Mouse (Mus musculus) lung, postnatal 25 days (tissue): Measurements from ENCODE around the gene 1190005I06Rik.
A peak's percentile ranks its signal among the peaks of the same experiment; 100 is the strongest.

ENCODE experiments used
- DNase-seq: peaks from one replicate; pipeline ENCODE4 v3.0.0; 2022; ENCODE audit warnings: low spot score

1190005I06Rik gene

GRCm38 (mm10) chr8:120667561-120668373 is 20.3 kb upstream of the 1190005I06Rik start, which contains the start of the genes Gm27021 and Cox4i1:
TSS of gene Gm27021 (minus strand) at chr8:120668079.
TSS of gene Cox4i1 (plus strand) at chr8:120668222.
- peak; percentile 92 for DNase-seq

- DNase-seq: no peak
These were observed 19.5 kb upstream of the 1190005I06Rik start for GRCm38 (mm10) chr8:120666807-120667470.

- DNase-seq: no peak
These were observed 18.5 kb upstream of the 1190005I06Rik start for GRCm38 (mm10) chr8:120665726-120666455.

DNA sequence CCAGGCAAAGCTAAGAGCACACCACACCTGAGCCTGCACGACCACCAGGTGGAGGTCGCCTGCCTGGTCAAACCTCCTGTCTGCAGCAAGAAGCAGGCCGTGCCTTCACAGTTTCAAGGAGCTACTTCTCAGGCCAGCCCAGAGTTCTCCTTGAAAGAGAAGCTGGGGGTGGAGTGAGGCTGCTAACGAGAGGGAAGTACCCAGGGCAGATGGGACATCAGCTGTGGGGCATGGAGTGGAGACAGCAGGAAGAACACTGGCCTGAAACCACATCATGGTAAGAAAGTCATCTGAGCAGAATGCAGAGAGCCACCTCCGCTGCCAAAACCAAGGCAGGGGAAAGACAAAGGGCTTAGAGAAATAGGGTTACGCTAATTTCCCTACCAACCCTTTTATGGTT is 17.1 kb upstream of the 1190005I06Rik start:
- DNase-seq: no peak

DNA sequence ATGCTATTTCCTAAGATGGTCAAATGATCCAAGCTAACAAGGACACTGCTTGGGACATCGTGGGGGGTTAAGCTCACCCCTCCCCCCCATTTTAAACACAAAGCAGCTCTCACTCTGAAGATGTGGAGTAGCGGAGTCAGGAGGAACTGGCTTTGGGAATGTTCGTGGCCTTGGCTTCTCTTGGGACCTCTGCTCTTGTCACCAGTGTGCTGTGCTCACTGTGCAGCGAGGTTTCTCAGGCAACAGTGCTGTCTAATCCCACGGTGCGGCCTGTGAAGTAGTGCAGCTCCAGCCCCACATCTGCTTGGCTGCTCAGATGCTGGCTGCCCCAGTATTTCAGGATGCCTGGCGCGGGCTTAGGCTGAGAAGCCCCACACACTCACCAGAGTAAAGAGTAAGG is 10.0 kb upstream of the 1190005I06Rik start:
- DNase-seq: no peak

DNA sequence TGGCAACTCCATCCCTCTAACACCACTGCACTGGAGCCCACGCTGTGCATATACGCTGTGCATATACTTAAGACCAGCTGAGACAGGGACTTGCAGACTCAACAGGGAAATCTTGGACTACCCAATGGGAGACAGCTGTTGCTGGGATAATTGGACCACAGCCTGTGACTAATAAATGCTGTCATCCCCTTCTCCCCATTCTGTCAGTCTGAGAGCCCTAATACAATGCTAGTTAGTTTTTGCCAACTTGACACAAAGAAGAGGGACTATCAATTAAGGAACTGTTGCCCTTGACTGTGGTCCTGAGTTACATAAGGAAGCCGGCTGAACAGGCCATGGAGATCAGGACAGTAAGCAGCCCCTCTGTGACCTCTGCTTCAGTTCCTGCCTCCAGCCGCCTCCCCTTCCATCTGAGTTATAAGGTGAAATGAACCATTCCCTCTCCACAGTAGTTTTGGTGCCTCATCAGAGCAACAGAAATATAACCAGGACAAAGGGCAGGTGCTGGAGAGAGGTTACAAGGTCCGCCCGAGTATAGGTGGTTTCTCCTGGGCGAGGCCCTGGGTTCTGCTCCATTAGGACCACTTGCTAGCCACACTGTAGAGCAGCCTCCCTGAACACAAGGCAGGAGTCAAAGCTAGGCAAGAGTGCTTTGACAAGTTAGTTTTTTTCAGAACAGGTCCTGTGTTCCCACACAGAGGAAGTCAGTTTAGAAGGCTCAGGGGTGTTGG is 9.1 kb upstream of the 1190005I06Rik start:
- DNase-seq: no peak

DNA sequence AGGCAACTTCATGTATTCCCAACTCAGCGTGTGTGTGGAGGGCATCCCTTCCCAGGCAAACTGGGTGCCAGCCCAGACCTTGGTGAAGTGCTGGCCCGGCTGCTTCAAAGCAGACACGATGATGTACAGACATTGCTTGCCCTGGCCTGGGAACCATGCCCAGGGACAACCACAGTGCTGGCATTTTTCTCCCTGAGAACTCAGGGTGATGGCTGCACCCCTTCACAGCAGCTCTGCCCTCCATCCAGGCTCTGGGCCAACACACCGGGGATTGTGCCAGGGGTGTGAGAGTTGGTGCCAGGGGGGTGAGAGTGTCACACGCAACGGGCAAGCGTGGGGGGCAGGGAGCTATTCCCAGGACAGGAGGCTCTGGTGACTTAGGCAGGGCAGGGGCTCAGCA is 2.8 kb downstream of the 1190005I06Rik start:
- no peak for DNase-seq

- DNase-seq: no peak
These were observed 5.3 kb downstream of the 1190005I06Rik start for GRCm38 (mm10) chr8:120642031-120642662.

DNA sequence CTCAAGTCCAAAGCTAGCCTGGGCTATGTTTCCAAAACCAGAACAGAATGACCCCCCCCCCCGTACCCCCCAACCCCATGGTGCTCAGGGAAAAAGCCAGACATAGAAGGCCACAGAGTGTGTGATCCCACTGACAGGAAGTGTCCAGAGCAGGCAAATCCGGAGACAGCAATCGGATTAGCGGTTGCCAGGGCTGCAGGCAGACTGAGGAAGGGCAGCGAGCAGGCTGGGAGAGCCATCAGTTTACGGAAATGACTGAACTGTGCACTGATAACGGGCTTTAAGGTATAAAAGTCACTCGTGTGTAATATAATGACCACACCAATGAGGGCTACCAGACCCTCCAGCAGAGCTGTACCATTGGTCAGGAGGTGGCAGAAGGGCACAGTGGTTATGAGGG is 6.2 kb downstream of the 1190005I06Rik start:
- DNase-seq: no peak

GRCm38 (mm10) chr8:120634329-120634839 is 13.0 kb downstream of the 1190005I06Rik start:
- DNase-seq: peak; percentile 50

DNA sequence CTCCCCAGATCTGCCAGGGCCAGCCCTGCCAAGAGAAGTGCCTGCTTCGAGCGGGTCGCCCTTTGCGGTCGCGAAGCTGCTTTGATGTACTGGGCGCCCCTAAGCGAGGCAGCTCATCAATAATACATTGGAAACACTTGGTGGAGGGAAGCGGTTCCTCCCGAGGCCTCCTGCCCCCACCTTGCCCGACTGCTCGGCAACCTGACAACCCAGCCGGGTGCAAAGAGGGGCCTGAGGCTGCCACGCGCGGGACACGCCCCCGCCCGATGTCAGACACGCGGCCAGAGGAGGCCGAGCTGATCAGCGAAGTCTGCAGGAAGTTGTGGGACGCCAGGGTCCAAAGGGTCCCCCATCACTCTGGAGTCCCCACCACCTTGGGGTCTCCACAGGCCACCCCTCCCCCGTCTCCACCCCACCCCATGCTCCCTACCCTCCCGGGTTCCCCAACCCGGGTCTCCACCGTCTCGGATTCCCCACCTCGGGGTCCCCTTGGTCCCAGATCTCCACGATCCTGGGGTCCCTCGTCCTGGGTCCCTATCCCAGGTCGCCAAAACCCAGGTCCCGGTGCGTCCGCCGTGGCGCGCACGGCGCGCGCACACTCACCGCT is 13.7 kb downstream of the 1190005I06Rik start:
- no peak for DNase-seq

DNA sequence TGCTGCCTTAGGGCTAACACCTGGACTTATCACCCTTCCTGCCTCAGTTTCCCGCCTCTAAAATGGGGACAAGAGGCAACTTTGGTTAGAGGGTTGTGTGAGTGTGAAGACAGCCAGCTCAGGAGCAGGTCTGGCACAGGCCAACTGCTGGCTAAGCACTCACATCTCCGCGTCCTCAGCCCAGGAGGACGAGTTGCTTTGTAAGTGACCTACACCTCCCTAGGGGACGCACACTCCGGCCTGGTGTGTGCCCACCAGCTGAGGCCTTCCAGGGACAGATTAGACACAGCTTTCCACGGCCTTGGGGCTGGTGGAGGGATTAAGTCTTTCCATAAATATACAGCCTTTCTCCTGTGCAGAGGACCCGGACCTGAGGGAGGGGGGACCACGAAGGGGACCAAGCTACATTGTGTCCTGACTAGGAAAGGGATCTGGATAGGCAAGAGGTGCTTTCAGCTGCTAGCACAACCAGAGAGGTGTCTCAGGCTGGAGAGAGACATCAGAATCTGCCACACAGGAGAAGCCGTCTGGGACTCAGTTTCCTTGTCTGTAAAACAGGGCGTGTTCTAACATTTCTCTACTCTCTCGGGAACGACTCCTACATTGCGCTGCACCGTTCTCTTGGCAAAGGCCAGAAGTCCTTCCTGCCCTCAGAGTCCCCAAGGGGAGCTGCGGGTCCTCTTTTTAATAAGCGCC is 14.3 kb downstream of the 1190005I06Rik start:
- DNase-seq: no peak

DNA sequence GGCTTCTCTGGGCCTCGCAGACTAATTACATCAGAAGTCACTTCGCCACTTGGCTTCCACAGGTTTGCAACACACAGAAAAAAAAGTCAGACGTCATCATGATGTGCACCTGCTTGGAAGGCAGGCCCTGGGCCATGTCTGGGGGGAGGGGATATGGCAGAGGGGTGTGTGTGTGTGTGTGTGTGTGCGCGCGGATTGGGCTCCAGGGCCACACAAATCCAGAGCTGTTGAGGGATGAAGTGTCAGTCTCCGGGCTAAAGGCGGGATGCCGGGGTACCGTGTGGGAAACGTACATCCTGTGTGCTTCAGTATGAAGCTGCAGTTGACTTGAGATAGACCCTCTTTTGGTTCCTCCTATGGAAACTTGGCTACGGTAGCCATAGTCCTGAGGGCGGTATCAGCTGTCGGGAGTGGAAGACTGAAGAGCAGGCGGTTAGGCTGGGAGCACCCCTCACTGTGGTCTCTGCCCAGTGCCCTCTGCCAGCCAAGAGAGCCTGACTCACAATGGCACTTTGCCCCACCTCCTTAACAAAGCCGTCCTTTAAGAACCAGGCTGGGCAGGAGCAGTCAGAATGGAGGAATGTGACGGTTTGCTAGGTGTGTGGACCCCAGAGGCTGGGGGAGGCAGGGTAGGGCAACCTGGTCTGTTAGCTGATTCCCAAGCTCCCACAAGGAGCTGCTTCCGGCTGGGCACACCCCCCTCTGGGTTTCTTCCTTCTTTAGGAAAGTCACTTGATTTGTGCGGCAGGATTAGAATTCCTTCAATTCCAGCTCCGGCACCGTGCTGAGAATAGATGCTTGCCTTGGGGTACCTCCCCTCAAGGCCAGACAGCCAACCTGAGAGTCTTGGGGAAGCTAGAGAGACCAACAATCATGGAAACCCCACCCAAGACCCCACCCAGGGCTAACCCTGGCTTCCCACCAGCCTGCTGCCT is 15.7 kb downstream of the 1190005I06Rik start:
- DNase-seq: no peak

DNA sequence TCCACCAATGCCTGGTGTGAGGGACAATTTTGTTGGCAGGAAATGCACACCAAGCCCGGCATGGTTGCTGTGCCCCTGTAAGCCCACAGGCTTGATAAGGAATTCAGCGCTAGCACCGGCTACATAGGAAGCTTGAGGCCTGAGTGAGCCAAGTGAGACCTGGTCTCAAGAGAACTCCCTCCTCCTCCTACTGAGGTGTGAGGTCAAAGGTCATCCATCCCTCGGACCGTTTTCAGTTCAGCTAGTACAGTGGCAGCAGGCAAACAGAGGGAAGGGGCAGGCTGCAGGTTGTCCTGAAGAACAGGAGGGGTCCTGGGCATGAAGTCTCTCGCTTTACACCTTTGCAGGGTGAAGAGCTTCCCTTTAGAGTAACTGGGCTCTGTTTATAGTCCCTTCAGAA is 16.6 kb downstream of the 1190005I06Rik start:
- DNase-seq: no peak

DNA sequence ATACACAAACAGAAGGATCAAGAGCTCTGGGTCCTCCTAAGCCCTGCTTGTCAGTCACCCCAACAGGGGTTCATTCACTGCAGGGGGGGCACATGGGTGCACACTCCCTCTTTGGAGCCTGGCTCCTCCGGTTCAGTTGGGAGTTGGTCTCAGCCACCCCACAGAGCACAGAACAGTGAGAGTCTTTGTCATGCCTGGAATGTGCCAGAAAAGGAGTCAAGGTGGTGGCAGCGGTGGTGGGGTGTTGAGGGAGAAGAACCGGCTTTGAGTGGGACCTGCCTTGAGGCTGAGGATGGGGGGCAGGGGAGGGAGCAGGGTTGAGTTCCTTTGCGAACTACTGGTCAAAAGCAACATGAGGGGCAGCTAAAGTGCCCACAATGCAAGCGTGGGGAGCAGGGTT is 17.4 kb downstream of the 1190005I06Rik start:
- DNase-seq: no peak

DNA sequence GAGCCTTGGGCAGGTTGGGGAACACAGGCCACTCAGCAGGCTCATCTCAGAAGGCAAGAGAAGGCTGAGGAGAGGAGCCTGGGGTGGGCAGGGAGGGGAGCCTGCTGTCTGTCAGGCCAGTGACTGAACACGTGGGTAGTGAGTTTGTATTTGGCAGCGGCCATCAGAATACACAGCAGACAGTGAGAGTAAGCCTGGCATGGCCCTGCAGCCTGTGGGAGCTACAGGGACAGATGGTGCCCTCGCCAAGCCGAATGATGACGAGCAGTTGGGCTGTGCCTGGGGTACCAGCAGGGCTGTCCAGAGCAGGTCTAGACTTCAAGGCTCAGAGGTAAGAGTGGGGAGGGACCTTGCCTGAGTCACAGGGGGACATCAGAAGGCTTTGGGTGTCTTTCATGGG is 20.1 kb downstream of the 1190005I06Rik start:
- no peak for DNase-seq

DNA sequence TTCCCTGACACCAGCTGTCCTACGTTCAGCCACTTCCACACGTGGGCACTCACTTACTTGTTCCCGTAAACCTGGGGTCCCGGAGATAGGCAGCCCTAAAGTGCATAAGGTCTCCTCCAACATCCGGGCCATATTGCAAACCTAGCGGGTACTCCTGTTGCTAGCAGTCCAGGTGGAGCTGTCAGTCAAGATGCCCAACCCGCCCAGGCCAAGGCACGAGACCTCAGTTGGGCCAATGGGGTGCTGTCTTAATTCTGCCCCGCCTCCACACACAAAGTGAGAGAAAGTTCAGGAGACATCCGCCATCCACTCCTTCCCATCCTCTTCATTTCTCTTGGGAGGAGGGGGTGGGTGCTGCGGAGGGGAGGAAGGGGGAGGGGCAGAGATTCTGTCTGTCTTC is 21.0 kb downstream of the 1190005I06Rik start:
- DNase-seq: no peak

DNA sequence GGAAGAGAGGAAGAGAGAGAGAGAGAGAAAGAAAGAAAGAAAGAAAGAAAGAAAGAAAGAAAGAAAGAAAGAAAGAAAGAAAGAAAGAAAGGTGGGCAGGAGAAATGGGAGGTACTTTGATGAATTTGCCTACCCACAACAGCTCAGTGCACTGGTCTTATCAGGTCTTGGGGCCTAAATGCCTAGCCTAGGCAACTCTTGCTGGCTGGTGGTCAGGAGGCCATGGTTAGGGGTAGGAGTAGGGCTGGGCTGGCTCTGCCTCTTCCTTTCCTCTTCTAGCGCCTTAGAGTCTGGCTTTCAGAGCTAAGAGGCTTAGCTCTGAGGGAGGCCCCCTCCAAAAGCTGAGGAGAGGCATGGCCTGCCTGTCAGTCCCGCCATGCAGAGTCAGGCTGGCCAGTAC is 23.8 kb downstream of the 1190005I06Rik start:
- no peak for DNase-seq

GRCm38 (mm10) chr8:120622161-120622560 is 25.3 kb downstream of the 1190005I06Rik start:
- no peak for DNase-seq
